Mouse (Mus musculus): ENCODE results near the gene Camk2n1. TPM values are rescaled to one million over a fixed set of nuclear protein-coding genes. Genes with fewer than 3 reads are reported as not detected.
A peak's percentile ranks its signal among the peaks of the same experiment; 100 is the strongest.

The Camk2n1 gene
- total RNA-seq, 2 experiments from 2014 or later = 755 to 854 TPM

DNA sequence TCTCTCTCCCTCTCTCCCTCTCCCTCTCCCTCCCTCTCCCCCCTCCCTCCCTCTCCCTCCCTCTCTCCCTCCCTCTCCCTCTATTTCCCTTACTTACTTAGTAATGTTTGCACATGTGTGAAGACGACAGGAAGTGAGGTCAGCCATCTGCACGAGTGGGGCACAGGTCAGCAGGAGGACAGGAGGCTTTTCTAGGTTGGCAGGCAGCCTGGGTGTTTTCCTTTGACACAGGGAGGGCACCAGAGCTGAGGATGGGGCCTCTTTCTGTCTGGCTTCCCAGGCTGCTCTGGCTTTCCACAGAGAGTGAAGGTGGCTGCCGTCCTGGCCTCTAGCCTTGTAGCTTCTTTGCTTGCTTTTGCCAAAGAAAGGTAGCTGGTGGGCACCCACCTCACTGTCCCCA, 14.1 kb upstream of the Camk2n1 start:
- DNase-seq (ENCODE audit: low spot score in 2 of 2) = no peak
- intact Hi-C loops (cut with DNase I) = no loop called here

DNA sequence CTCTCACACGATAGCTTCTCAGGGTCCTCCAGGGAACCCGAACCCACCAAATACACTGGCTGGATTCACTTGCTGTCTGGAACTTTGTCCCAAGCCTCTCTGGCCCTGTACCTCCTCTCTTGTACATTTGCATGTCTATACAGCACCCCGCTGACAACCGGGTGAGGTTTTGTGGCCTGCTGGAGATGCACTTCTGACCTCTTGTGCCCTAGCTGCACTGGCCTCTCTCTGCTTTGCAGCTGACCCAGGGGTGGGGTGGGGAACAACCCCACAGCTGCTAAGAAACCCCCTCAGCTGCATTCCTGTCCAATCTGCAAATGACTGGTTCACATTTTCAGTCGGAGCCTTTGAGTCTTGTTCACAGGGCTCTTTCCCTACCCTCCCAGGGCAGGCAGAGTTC, 9.2 kb upstream of the Camk2n1 start:
- intact Hi-C loops (cut with DNase I) = loop anchor here (5.0 kb wide), 2 partner anchors 302 to 347 kb away; no protein-coding TSS in a partner anchor
- DNase-seq (ENCODE audit: low spot score in 2 of 2) = no peak

DNA sequence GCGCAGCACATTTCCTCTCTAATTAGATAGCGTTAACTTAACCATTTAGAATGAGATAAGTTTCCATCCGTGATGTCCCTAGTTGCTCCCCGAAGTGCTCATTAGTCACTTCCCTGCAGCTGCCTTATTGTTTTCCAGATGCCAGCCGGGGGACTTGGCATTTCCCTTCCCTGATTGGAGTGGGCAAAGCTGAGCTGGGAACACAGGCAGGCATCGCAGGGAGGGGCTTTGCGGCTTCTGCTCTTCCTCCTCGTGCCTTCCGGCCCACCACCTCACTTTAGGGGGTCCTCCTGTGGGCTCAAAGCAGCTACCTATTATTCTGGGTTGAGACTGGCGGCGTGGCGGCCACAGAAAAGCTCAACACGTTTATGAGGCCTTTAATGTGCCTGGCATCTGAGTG, 7.1 kb upstream of the Camk2n1 start:
- peak in 1 of 2 experiments; percentile 30 for DNase-seq (ENCODE audit: low spot score in 2 of 2)
- intact Hi-C loops (cut with DNase I) = loop anchor here (1.0 to 5.0 kb wide), 5 partner anchors 116 to 406 kb away; no protein-coding TSS in a partner anchor

DNA sequence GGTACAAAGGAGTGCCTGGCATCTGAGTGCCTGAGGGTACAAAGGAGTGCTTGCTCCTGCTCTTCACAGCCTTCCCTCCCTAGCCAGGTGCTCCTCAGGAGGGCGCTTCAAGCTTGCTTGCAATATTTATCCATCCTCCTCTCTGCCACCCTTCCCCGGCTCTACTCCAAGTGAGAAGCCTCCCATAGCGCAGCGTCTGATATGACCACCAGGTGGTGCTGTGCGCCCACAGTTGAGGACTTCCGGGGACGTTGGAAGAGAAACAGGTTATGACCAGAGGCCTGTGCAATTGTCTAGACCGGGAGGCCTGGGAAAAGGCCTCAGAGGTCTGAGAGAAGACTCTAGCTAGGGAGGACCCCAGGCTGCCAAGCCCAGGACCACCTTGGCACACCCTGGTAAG, 6.7 kb upstream of the Camk2n1 start:
- intact Hi-C loops (cut with DNase I) = loop anchor here (1.0 to 5.0 kb wide), 5 partner anchors 115 to 405 kb away; no protein-coding TSS in a partner anchor
- peak; percentile 96 to 97 for DNase-seq (ENCODE audit: low spot score in 2 of 2)

DNA sequence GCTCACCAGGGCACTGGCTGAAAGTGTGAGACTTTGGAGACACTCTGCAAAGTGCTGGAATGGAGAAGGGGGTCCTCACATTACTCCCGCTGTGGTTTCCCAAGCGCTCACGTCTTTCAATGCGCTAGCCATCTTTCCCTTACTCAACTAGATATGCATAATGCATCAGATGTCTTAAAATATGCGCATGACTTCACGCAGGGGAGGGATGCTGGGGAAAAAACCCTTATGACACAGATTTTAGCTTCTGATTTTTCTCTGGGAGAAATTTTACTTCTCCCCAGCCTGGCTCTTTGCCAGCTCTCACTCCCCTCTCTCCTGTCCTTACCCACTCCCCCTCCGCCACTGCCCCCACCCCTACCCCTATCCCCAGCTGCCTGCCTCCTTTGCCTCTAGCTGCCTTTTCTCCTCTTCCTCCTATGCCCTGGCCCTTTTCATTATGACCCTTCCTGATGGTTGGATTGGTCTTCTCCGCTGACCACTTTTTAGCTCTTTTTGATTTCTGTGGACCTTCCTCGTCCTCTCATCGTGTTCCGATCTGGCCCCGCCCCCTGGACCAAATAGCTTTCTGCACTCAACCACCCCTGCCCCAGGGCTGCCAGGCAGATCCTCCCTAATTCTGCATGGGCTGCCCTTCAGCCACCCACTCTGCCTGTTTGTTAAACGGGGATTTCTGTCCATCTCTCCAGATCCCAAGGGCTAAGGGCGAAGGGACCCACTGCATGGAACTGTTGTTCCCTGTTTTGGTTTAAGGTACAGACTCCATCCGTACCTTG, 6.1 kb upstream of the Camk2n1 start:
- peak; percentile 61 to 79 for DNase-seq (ENCODE audit: low spot score in 2 of 2)
- intact Hi-C loops (cut with DNase I) = loop anchor here (1.0 to 5.0 kb wide), 5 partner anchors 115 to 405 kb away; no protein-coding TSS in a partner anchor

DNA sequence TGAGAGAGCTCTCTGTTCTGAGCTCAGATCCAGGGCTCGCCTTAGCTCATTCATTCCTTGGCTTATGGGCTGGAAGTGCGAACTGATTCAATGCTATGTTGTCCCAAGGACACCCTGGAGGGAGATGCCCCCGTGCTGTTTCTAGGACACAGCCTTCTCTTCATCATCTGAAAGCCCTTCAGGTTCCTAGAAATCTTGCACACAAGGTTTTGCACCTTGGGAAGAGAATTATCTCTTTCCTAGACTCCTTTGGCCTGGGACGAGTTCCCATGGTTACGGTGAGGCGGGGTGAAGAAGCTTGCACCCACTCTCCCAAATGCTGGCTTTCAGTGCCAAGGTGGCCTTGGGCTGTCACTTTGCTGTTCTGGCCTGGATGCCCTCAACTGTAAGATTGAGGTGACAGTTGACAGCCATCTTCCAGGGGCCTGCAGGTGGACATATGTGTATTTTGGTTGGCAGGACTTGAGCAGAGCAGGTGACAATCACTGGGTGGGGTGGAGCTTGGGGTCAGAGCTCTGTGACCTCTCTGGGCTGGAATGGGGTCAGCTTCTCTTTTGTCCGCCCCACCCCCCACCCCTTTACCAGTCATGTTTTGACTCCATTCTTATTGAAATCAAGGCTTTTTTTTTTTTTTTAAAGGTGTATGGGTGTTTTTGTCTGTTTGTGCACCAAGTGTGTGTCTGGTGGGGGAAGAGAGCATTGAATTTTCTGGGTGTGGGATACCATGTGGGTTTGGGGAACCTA, 5.1 kb upstream of the Camk2n1 start:
- no peak for DNase-seq (ENCODE audit: low spot score in 2 of 2)
- intact Hi-C loops (cut with DNase I) = loop anchor here (5.0 kb wide), 2 partner anchors 298 to 343 kb away; no protein-coding TSS in a partner anchor

DNA sequence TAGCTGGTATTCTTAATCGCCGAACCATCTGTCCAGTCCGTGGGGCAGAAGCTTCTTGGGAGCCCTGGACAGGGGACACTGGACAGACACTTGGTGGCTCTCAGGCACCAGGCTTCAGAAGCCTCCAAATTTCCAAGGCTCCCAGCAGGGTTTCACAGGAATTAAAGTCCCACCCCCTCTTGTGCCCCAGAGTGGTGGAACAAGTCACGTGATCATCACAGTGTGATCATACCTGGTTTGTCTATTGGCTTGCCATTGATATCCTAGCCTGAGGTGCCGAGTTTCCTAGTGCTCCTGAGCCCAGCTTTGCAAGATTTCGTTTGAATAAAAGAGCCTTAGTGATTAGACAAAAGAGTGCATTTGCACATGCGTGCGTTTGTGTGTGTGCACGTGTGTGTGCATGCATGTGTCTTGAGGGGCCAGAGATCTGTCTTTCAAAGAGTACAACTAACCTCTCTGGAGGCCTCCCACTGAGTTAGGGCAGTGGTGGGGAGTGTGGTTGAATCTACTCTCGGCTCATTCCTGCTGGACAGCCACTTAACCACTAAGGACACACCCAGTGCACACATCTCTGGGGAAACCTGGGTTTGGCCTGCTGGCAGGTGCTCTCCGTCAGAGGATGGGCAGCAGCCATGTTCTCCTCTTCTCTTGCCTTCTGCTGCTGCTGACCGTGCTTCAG, 4.3 kb upstream of the Camk2n1 start:
- DNase-seq (ENCODE audit: low spot score in 2 of 2) = no peak
- intact Hi-C loops (cut with DNase I) = loop anchor here (5.0 kb wide), 2 partner anchors 298 to 343 kb away; no protein-coding TSS in a partner anchor

DNA sequence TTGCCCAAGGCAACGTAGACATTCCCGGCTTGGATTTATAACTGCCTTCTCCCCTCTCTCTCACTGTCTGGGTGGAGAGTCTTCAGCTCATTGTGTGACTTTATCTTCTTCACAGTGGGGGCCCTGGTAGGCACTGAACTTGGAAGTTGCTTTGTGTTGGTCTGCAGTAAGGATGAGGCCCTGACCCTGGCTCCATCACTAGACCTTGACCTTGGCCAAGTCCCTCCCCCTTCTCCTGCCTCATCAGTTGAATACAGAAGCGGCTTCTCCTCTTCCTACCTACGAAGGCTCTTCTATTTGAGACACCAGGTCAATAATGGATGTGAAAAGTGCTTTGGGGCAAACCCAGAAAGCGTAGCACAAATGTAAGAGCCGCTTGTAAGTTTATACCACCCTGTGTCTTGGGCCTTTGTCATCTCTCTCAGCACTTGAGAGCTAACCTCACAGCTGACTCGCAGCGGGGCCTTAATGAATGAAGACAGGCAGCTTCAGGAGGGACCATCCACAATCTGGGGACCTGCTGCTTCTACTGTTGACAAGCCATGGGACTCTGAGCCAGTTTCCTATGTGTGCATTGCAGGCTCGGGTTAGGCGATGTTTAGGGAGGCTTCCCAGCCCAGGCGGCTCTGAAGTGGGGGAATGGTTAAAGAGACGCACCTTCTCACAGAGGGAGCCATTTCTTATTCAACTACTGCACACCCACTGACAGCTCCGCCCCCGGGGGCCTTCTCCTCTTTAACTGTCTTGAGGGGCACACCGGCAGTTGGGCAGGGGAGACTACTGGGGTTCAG, 1.6 kb upstream of the Camk2n1 start:
- intact Hi-C loops (cut with DNase I) = no loop called here

DNA sequence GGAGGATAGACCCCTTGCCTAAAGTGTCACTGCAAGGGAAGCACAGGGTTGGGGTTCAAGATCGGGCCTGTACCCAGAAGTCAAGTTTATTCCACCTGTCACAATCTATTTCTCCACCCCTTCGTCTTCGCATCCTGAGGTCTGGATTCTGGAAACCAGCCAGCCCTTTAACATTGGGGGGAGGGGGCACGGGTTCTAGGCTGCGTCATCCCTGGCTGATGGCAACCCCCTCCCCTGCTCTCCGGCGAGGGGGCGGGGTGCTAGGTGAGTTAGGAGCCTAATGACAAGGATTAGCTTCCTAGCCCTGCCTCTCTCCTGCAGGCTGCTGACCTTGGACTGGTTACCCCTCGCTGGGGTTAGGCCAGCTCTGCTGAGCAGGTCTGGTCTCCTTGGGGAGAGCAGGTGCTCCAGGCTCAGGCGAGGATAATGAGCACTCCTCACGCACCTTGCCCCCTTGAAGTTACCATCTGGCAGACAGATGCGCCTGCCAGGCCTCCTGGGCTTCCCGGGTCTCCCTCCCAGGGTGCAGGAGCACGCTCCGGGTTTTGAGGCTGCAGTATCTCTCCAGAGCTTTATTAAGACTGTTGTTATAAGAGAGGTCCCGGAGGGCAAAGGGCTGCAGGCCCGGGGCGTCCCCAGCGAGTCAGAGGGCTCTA, 889 bp upstream of the Camk2n1 start:
- peak in 1 of 2 experiments; percentile 28 for DNase-seq (ENCODE audit: low spot score in 2 of 2)
- intact Hi-C loops (cut with DNase I) = no loop called here

More for the DNA sequence above, 1.6 kb upstream of the Camk2n1 start:
- DNase-seq (ENCODE audit: low spot score in 2 of 2) = no peak

DNA sequence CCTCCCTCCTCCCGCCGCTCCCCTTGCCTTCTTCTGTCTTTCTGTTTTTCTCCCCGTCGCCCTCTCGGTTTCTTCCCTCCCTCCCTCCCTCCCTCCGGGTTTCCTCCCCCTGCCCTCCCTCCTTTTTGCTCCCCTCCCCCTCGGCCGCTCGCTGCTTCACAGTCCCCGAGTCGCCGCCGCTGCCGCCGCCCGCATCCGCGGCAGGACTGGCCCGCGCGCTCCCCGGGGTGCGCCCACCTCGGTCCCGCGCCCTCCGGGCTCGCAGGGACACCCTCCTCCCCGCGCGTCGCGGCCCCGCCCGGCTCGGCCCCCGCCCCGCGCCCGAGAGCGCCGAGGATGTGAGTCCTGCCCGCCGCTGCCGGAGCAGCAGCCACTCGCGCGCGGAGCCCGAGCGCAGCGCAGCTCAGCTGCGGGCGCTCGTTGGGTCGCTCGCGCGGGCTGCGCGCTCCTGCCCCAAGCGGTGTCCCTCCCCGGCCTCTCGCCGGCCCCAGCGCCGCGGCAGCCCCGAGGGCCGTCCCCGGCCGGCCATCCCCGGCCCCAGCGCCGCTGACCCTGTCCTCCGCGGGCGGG, 542 bp downstream of the Camk2n1 start:
- intact Hi-C loops (cut with DNase I) = loop anchor here (2.0 kb wide), 1 partner anchor 50 kb away; no protein-coding TSS in a partner anchor
- DNase-seq (ENCODE audit: low spot score in 2 of 2) = peak; percentile 61 to 79

DNA sequence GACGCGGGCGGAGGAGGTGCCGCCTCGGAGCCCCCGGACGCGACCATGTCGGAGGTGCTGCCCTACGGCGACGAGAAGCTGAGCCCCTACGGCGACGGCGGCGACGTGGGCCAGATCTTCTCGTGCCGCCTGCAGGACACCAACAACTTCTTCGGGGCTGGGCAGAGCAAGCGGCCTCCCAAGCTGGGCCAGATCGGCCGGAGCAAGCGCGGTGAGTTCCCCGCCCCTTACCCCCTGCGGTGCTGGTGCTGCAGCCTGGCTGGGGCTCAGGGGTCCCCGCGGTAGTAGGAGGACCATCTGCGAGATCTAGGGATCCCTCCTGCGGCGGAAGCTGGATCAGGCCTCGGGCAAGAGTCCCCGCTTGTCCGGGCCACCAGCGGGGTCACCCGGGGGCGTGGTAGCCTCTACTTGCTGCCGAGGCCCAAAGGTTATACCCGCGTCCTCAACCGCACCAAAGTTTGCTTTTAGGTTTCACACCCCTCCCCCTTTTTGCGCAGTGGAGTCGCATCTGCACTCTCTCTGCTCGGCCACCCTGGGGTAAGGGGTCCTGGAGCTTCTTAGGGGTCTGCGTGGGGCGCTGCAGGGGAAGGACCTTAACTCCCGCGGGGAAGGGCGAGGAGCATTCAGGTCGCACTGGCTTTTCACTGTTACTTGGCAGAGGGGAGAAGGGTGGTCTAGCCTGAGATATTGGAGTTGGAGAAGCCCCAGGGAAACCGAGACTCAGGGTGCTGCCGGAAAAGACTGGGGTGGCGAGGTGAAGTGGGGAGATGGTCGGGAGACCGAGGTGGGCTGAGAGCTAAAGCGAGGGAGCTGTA, 1.2 kb downstream of the Camk2n1 start:
- intact Hi-C loops (cut with DNase I) = loop anchor here (2.0 kb wide), 1 partner anchor 49 kb away; no protein-coding TSS in a partner anchor
- peak in 1 of 2 experiments; percentile 22 for DNase-seq (ENCODE audit: low spot score in 2 of 2)

DNA sequence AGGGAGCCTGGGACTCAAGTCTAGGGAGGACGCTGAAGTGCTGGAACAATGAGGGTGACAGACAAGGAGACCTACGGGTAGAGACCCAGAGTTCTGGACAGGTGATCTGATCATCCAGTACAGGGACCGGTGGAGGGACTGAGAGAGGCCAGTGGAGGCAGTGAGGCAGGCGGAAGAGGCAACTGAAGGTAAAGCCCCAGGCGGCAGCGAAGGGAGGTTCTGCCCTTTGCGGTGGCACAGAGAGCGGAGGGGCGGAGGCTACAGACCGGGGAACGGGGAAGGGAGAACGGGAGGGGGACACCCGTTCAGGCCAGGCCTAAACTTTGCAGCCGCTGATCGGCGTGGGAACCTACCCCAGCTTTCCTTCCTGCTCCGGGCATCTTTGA, 1.8 kb downstream of the Camk2n1 start:
- DNase-seq (ENCODE audit: low spot score in 2 of 2) = no peak
- intact Hi-C loops (cut with DNase I) = loop anchor here (2.0 kb wide), 1 partner anchor 49 kb away; no protein-coding TSS in a partner anchor

DNA sequence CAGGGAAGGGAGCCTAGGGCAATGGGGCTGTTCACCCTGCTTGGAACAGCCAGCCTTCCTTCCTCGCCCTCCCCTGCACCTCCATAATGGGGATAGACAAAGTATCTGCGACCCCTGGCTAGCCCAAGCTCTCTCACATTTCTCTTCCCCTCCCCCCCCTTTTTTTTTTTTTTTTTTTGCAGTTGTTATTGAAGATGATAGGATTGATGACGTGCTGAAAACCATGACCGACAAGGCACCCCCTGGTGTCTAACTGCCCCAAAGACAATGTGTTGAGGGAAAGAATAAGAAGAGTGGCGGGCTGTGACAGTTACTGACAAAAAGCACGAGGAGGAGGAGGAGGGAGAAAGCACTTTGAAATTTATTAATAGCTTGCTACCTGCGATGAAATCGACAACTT, 2.4 kb downstream of the Camk2n1 start:
- DNase-seq (ENCODE audit: low spot score in 2 of 2) = no peak
- intact Hi-C loops (cut with DNase I) = no loop called here

DNA sequence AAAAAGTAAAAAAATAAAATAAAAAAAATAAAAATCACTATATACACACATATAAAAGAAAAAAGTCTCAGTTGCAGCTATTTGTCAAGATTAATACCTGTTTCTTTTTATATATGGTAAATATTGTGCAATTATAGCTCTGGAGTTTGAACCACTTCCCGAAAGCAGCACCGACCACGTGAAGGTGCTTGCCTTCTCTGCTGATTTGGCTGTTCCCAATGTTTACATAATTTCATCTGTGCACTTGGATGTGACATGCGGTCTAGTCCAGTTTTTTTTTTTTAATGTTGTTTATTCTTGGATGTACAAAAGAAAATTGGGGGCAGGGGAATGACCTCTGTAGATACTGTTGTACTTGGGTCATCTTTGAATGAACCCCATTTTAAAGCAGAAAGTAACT, 3.0 kb downstream of the Camk2n1 start:
- no peak for DNase-seq (ENCODE audit: low spot score in 2 of 2)
- intact Hi-C loops (cut with DNase I) = no loop called here

DNA sequence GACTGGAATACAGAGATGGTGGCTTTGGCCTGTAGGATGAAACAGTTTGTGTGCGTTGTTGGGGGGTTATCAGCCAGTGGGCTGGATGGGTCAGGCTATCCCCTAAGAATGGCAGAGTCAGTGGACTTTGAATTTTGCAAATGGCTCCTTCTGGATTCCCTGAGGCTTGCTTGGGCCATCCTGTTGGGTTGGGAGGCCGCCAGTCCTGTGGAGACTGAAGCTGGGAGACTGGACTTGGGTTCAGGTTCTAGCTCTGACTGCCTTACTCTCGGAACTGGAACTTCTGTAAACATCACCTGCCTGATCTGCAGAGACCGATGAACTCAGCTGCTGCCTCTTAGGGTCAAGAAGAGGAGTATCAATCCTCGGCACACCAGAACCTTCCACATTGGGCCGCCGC, 4.1 kb downstream of the Camk2n1 start:
- no peak for DNase-seq (ENCODE audit: low spot score in 2 of 2)
- intact Hi-C loops (cut with DNase I) = no loop called here

DNA sequence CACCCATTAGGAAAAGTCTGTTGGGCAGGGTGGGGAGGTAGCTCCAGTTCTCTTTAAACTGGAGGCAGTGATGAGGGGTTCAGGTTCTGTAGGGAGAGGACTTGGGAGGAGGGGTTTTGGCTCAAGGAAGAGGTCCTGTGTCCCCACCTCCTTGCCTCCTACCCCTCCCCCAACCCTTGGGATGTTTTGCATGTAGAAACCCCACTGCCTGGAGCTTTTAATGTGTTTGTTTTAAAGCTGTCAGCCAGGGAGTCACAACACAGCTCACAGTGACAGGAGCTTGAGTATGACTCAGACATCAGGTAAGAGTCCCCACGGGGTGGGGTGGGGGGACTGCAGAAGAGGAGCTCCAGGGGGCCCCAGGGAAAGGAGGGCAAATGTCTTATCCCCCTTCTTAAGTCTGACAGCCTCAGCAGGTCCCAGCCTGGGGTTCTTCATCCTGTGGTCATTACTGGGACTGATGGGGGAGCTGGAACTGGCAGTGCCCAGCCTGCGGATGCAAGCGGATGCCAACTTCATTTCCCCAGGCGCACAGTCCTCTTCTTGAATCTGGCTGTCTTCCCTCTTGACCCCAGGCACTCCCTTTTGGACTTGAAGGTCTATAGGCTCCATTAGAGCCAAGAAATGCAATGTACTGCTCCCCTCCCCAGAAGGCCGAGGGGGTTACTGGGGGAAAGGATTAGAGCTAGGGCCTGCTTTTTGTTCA, 4.8 kb downstream of the Camk2n1 start:
- intact Hi-C loops (cut with DNase I) = no loop called here
- peak in 1 of 2 experiments; percentile 37 for DNase-seq (ENCODE audit: low spot score in 2 of 2)

DNA sequence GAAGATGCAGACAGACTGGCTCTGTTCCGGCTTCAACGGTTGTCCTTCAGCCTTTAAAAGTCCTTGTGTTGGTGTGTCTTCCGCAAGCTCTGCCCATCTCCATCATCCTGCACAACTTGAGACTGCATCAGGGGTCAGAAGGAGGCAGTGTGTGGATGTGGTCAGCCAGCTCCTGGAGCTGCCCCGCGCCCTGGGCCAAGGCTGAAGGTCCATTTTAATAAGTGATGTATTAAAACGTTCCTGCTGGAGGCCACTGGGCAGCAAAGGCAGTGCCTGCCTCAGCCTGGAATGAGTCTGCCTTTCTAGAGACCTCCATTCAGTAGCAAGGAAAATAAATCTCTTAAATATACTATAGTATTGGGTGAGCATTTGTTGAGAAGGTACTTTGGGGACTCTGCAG, 5.7 kb downstream of the Camk2n1 start:
- intact Hi-C loops (cut with DNase I) = loop anchor here (5.0 kb wide), 1 partner anchor 93 kb away; no protein-coding TSS in a partner anchor

More for the DNA sequence above, 5.7 kb downstream of the Camk2n1 start:
- no peak for DNase-seq (ENCODE audit: low spot score in 2 of 2)
